Mouse (Mus musculus): ENCODE data around the gene Alk.

- TF ChIP-seq CTCF (IDR thresholded peaks at IDR 0.05; ENCODE audit: extremely low read depth, insufficient read depth, low read length) (no peak), POLR2A (IDR thresholded peaks at IDR 0.05; ENCODE audit: extremely low read depth, insufficient read depth, low read length) (no peak)
These were observed 422.0 kb downstream of the Alk start for GRCm38 (mm10) chr17:72182414-72182813.
